Mouse (Mus musculus): ENCODE data around the gene Tmem175. TPM values are rescaled to one million over a fixed set of nuclear protein-coding genes. Genes with fewer than 3 reads are reported as not detected.

Tmem175 gene
- polyA plus RNA-seq, 1 experiment from 2014 or later: 20.7 TPM

DNA sequence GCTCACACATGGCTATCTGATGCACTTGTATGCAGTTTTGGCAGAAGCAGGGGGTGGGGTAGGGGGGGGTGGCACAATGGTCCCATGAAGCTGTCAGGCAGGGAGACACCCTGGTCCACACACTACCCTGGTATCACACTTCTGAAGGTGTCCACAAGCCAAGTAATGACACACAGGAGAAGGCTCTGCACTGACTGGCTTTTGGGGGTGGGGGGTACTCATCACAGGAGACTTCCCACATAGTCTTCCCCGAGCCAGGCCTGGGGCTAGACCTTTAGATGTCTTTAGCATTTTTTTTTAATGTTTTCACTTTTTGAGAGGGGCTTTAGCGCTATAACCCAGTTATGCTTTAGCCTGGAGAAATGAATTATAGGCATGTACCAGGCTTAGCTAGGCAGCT, 17.7 kb downstream of the Tmem175 start:
- WGBS (ENCODE audit: missing documents): 81% methylated on average over 2 of the region's 2 CpGs
- Histone ChIP-seq H3K36me3 (ENCODE audit: inconsistent target) (peaks cover 85% of the 10 kb centered on the region), H3K27ac (no peak overlapping the region), H3K79me2 (ENCODE audit: inconsistent target) (no peaks in the 10 kb centered on the region), H3K4me3 (ENCODE audit: inconsistent target) (no peak overlapping the region)

DNA sequence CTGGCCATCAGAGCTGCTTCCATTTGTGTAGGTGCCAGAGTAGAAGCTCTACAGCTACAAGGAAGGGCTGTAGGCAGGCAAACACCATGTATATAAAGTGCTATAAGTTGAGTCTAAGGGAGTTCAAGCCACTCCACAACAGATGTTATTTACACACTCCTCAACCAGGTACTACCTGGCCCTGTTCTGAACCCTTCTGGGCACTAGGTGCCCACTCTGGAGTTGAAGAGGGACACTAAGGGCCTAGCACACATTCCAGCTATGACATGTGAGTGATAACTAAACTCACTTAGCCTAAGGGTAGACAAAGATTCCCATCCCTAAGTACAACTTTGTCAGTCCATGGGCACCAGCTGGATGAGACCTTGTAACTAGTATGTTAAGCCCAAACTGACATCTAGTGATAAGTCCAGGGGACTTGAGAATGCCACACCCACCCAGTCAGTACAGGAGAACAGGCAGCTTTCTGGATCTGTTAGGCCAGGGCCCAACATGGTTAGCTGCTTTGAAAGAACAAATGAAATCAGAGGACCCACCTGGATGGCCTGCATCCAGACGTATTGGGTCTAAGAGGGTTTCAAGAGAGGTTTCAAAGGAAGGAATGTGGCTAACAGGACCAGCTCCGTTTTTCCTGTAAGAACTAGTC, 18.4 kb downstream of the Tmem175 start:
- Histone ChIP-seq H3K4me3 (ENCODE audit: inconsistent target) (no peak overlapping the region), H3K79me2 (ENCODE audit: inconsistent target) (no peaks in the 10 kb centered on the region), H3K27ac (no peak overlapping the region), H3K36me3 (ENCODE audit: inconsistent target) (peaks cover 85% of the 10 kb centered on the region)
- 100% methylated on average over 2 of the region's 2 CpGs for WGBS (ENCODE audit: missing documents)

DNA sequence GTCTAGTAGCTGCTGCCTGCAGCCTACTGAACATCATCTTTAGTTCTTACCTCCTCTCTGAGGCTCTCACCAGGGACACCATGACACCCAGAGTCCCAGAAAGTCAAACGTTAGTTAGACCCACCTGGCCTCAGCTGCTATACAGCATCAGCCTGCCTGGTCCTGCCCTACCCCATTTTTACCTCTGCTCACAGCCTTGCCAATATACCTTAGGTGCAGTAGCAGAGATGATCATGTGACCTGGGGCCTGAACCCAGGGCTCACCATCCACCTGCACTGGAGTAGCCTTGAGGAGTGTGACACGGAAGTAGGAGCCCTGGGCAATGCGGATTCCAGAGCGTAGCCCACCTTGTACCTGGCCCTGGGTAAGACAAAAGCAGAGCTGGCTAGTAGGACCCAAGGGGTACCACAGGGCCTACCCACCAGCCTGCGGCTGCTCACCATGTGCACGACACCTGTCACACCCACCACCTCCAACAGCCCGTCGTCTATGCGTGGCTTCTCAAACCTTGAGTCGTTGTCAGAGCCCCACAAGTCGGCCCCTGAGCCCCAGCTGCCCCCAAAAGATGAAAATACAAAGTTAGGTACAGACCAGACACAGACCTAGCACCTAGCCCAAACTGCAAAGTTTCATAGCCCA, 19.5 kb downstream of the Tmem175 start:
- H3K36me3 ChIP-seq (ENCODE audit: inconsistent target): peaks cover 85% of the 10 kb centered on the region
- WGBS (ENCODE audit: missing documents): 91% methylated on average over 11 of the region's 11 CpGs
- no peak overlapping the region for H3K27ac ChIP-seq
- no peaks in the 10 kb centered on the region for H3K79me2 ChIP-seq (ENCODE audit: inconsistent target)
- no peak overlapping the region for H3K4me3 ChIP-seq (ENCODE audit: inconsistent target)

DNA sequence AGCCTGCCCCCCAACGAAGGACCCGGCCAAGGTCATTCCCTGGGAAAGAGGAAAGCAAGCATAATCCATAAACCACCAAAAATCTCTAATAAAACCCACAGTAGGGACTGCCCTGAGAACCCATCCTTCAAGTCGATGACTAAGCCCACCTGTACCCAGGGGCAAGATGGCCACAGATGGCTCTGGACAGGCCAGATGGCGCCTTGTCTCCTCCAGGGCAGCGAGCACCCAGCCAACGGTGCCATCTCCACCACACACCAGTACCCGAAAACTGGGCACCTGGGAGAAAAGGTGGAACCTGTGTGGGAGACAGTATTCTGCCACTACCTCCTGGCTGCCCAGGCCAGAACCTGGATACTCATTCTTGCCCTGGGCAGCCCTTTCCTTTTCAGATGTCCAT, 20.8 kb downstream of the Tmem175 start:
- H3K4me3 ChIP-seq (ENCODE audit: inconsistent target): no peak overlapping the region
- H3K36me3 ChIP-seq (ENCODE audit: inconsistent target): peaks cover 85% of the 10 kb centered on the region
- H3K27ac ChIP-seq: no peak overlapping the region
- 94% methylated on average over 7 of the region's 7 CpGs for WGBS (ENCODE audit: missing documents)
- H3K79me2 ChIP-seq (ENCODE audit: inconsistent target): no peaks in the 10 kb centered on the region

DNA sequence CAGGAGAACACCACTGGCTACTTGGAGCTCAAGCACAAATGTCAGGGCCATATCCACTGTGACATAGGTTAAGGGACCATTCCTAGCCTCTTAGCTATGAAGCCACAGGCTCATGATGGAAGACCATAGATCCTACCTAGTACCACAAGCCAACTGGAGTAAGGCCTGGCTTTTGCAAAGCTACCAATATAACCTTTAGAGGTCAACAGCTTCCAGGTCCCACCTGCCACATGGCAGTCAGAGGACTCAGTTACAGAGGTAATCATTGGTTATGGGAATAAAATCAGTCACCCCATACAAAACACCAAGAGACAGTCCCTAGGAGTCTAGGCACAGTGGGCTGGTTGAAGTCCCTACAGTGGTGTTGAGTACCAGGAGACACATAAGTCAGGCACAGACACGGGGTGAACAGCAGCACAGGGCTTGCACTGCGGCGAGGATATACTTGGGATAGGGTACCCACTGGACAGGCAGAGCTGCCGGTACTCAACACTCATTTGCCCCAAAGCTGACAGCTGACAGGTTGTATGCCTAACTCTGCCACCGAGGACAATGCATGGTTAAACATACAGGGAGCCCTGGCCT, 21.7 kb downstream of the Tmem175 start:
- no peaks in the 10 kb centered on the region for H3K79me2 ChIP-seq (ENCODE audit: inconsistent target)
- H3K36me3 ChIP-seq (ENCODE audit: inconsistent target): peaks cover 86% of the 10 kb centered on the region
- H3K4me3 ChIP-seq (ENCODE audit: inconsistent target): no peak overlapping the region
- no peak overlapping the region for H3K27ac ChIP-seq
- 86% methylated on average over 5 of the region's 5 CpGs for WGBS (ENCODE audit: missing documents)

DNA sequence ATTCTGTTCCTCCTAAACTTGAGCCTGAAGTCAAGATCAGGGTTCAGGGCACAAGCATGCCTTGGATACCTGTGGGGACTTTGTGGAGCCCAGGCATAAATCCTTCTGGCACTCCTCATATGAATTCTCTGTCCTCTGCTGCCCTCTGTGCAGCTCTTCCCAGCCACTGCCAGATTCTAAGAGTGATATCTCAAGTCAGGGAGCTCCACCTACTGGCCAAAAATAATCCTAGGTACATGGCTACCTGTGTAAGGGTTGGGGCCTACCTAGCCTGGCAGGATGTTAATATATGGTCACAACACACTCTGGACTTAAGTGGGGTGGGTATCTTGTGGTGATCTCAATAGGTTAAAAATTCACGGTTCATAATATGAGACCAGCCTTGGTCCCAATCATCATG, 22.3 kb downstream of the Tmem175 start:
- Histone ChIP-seq H3K36me3 (ENCODE audit: inconsistent target) (peaks cover 86% of the 10 kb centered on the region), H3K27ac (no peak overlapping the region), H3K79me2 (ENCODE audit: inconsistent target) (no peaks in the 10 kb centered on the region), H3K4me3 (ENCODE audit: inconsistent target) (no peak overlapping the region)
- WGBS (ENCODE audit: missing documents): 75% methylated on average over 1 of the region's 1 CpGs

DNA sequence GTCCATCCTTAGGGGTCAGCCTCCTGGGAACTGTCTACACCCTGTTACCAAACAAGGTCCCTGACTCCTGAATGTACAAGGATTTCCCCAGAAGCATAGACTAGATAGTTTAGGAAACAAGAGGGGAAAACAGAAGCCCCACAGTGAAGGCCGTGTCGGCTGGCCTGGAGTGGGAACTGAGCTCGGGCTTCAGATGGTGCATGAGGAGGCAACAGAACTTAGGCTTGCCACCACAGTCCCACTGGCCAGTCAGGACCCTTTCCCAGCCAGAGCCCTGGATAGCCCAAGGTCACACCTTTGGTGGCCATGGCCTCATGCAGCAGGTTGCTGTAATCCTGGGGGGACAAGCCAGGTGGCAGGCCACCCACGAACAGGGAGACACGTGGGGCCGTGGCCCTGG, 23.8 kb downstream of the Tmem175 start:
- H3K36me3 ChIP-seq (ENCODE audit: inconsistent target): peaks cover 83% of the 10 kb centered on the region
- 93% methylated on average over 6 of the region's 6 CpGs for WGBS (ENCODE audit: missing documents)
- H3K79me2 ChIP-seq (ENCODE audit: inconsistent target): peaks cover 2% of the 10 kb centered on the region; the same call in 1 of the 2 replicates
- H3K27ac ChIP-seq: no peak overlapping the region
- H3K4me3 ChIP-seq (ENCODE audit: inconsistent target): no peak overlapping the region

DNA sequence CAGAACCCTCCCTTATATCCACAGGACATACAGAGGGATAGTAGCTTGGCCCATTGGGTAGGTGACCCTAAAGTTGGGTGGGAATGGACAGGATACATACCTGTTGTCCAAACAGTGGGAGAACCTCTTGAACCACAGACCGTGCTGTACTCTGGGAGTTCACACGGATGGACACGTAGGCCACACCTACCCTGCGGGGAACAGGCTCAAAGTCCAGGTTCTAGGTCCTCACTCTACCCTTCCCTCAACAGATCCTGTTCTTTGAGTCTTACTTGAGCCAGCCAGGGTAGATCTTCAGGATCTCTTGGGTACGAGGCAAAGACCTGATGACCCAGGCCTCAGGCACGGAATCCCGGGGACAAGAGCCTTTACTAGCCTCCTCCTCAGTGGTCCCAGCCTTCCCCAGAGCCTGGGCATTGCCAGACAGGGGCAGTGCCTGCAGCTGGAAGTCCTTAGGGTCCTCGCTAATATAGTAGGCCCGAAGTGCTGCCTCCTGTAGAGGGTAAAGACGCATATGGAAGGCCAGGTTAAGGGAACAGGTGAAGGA, 24.9 kb downstream of the Tmem175 start:
- Histone ChIP-seq H3K4me3 (ENCODE audit: inconsistent target) (no peak overlapping the region), H3K79me2 (ENCODE audit: inconsistent target) (peaks cover 13% of the 10 kb centered on the region; the same call in 1 of the 2 replicates), H3K36me3 (ENCODE audit: inconsistent target) (peaks cover 71% of the 10 kb centered on the region), H3K27ac (no peak overlapping the region)
- WGBS (ENCODE audit: missing documents): 99% methylated on average over 8 of the region's 10 CpGs

DNA sequence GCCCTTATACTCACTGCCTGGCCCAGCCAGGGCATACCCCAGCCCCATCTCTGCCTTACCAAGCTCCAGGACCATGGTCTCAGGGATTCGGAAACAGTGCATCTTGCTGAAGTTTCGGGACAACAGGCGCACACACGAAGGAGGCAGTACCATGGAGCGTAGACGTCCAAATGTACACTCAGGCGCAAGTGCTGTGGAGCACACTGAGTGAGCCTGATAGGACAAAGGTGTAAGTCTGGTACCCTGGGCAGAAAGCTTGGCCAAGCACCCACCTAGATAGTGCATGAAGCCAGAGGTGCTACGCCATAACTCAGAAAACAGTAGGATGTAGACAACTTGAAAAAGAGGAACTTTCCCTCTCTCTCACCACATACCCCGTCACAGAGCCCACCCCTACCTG, 25.8 kb downstream of the Tmem175 start:
- peaks cover 63% of the 10 kb centered on the region for H3K36me3 ChIP-seq (ENCODE audit: inconsistent target)
- peaks cover 22% of the 10 kb centered on the region; the same call in 1 of the 2 replicates for H3K79me2 ChIP-seq (ENCODE audit: inconsistent target)
- no peak overlapping the region for H3K27ac ChIP-seq
- 87% methylated on average over 9 of the region's 9 CpGs for WGBS (ENCODE audit: missing documents)
- no peak overlapping the region for H3K4me3 ChIP-seq (ENCODE audit: inconsistent target)

DNA sequence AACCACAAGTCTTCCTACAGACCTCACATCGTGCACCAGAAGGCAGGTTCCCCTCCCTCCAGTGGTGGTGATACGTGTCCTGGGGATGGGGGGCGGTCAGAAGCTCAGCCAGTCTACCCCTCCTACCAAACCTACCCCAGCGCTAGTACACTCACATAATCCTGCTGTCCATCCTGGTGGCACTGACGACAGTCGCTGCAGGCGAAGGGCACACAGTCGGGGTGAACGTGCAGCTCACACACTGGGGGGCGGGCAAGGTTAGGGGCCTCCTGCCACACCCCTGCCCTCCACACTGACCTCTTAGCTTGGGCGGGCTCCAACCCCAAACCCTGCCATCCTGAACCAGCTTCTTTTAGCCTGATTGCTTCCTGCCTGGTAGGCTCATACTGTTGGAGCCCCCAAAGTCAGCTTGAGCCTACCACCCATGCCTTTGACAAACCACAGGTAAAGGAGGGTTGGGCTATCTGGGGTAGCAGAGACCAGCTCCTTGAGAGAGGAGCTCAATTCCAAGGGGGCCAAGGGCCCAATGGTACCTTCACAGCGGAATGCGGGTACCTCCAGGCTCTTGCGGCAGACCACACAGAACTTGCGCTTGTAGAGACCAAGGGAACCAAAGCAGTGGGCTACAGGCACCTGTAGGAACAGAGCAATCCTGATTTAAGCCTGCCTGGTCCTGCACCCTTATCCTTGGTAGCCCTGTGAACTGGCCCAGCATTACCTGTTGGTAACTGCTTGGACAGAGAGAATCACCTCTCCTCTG, 26.5 kb downstream of the Tmem175 start:
- WGBS (ENCODE audit: missing documents): 93% methylated on average over 15 of the region's 15 CpGs
- Histone ChIP-seq H3K36me3 (ENCODE audit: inconsistent target) (peaks cover 59% of the 10 kb centered on the region), H3K79me2 (ENCODE audit: inconsistent target) (peaks cover 22% of the 10 kb centered on the region; the same call in 1 of the 2 replicates), H3K4me3 (ENCODE audit: inconsistent target) (no peak overlapping the region), H3K27ac (no peak overlapping the region)

DNA sequence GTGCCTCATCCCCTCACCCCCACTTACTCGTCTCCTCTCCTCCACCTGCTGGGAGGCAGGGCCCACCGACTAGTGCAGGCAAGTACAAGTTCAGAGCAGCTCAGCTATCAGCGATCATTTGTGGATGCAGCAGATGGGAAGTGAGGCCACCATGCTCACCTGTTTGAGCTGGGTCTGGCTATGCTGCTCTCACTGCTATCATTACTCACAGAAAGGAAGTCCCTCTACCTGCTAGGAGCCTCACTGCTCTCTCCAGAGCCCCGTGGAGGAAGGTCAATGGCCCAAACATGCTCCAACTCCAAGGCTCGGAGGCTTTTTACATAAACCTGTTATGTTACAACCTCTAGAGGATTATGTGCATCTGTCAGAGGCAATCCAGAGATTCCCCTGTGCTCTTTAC, 27.8 kb downstream of the Tmem175 start:
- peaks cover 22% of the 10 kb centered on the region; the same call in 1 of the 2 replicates for H3K79me2 ChIP-seq (ENCODE audit: inconsistent target)
- H3K27ac ChIP-seq: no peak overlapping the region
- H3K36me3 ChIP-seq (ENCODE audit: inconsistent target): peaks cover 55% of the 10 kb centered on the region
- WGBS (ENCODE audit: missing documents): 87% methylated on average over 4 of the region's 5 CpGs
- H3K4me3 ChIP-seq (ENCODE audit: inconsistent target): no peak overlapping the region

DNA sequence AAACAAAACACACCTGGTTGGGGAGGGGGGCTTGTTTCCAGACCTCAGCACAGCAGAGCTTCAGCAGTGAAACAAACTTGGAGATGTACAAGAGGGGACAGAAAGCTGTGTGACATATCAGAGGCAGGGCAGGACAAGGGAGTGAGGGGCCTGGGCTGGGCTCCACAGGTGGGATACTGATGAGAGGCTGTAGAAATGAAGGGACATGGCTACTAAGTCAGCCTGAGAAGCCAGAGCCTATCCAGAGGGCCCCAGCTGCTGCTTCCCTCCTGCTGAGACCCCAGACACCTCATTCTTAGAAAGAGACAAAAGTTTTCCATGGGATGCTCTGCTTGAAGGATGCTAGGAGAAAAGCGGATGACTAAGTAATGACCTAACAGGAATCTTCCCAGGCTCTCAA, 29.0 kb downstream of the Tmem175 start:
- Histone ChIP-seq H3K27ac (no peak overlapping the region), H3K4me3 (ENCODE audit: inconsistent target) (no peak overlapping the region), H3K36me3 (ENCODE audit: inconsistent target) (peaks cover 43% of the 10 kb centered on the region), H3K79me2 (ENCODE audit: inconsistent target) (peaks cover 22% of the 10 kb centered on the region; the same call in 1 of the 2 replicates)
- 91% methylated on average over 1 of the region's 1 CpGs for WGBS (ENCODE audit: missing documents)

DNA sequence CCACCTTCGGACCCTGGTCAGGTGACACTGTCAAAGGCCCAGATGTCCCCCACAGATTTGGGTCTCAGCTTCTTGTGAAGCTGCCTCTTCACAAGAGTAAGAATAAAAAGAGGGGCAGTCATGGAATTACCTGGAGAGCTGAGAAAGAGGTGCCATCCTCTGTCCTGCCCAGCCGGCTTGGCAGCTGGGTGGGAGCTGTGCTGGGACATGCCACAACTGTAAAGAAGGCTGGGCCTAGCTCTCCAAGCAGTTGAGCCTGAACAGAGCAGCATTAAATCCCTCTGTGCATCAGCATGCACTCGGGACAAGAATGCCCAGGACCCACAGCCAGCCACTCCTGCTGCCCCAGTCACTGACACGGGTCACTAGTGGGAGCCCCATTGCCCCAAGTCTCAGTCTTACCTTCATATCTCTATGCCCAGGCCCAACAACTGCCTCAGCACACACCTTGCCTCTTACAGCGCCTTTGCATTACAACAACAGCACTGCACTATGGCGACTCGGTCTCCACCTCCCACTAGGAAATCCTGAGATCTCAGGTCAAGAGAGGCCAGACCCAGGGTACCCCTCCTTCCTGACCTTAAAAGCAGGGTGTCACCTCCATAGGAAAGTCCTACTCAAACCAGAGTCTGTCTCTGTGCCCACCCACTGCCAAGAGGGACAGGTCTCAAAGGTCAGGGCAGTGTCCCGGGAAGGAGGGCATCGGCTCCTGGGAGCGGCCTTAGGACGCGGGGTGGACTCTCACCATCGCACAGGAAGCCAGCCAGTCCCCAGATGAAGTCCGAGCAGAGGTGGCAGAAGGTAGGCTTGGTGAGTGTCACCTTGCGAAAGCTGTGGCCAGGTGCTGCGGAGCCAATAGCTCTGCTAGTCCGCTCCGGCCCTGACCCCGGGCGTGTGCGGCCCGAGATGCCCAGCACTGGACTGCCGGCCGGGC, 30.4 kb downstream of the Tmem175 start, which contains the start of gene Idua:
Gene Idua (plus strand): TSS at position 634 of the 934 bp plus-strand sequence.
- Histone ChIP-seq H3K27ac (no peak within 1 kb of the TSS), H3K36me3 (ENCODE audit: inconsistent target) (peaks cover 29% of the 10 kb centered on the region), H3K79me2 (ENCODE audit: inconsistent target) (peaks cover 22% of the 10 kb centered on the region; the same call in 1 of the 2 replicates), H3K4me3 (ENCODE audit: inconsistent target) (peak within 1 kb of the TSS; percentile 92)
- WGBS (ENCODE audit: missing documents): 9% methylated on average over 24 of the region's 24 CpGs

Data from macrophage (primary cell).